Mouse (Mus musculus) MEL (cell line): ENCODE measurements around the gene Ston1. TPM values are rescaled to one million over a fixed set of nuclear protein-coding genes. Genes with fewer than 3 reads are reported as not detected.

Source experiments
- DNase-seq: peaks from one replicate; pipeline ENCODE4 v3.0.0; 2011; ENCODE audit warnings: low read depth, low spot score
- H3K27ac ChIP-seq: 2 replicates; pipeline ENCODE4 v1.5.1; 2012; ENCODE audit warnings: low read depth, mild to moderate bottlenecking, control low read depth, low read length, moderate library complexity; ENCODE audit not compliant: control insufficient read depth
- H3K27me3 ChIP-seq, 2 experiments: fragments of 150-350 bp in 1 of 2; sonication (generic) in 1 of 2; 2 replicates each; pipeline ENCODE4 v1.6.1; 2012; ENCODE audit warnings: low read length in 2 of 2, mild to moderate bottlenecking in 2 of 2, improper control_type of control experiment in 1 of 2, moderate library complexity in 1 of 2; ENCODE audit not compliant: insufficient read depth in 2 of 2, control insufficient read depth in 1 of 2
- H3K36me3 ChIP-seq, 2 experiments: 2 replicates each; pipeline ENCODE4 v1.6.1; 2012 to 2014; ENCODE audit warnings: low read length in 2 of 2, improper control_type of control experiment in 1 of 2, inconsistent platforms in 1 of 2, mild to moderate bottlenecking in 1 of 2; ENCODE audit not compliant: insufficient read depth in 2 of 2, control insufficient read depth in 1 of 2
- H3K4me1 ChIP-seq, 2 experiments: fragments of 150-350 bp in 1 of 2; sonication (generic) in 1 of 2; 2 replicates each; pipeline ENCODE4 v1.6.1; 2012; ENCODE audit warnings: low read length in 2 of 2, improper control_type of control experiment in 1 of 2, mild to moderate bottlenecking in 1 of 2; ENCODE audit not compliant: insufficient read depth in 2 of 2, control insufficient read depth in 1 of 2
- H3K4me3 ChIP-seq, 2 experiments: fragments of 150-350 bp in 1 of 2; sonication (generic) in 1 of 2; 2 replicates each; pipeline ENCODE4 v1.5.1; 2012; ENCODE audit warnings: low read depth in 2 of 2, low read length in 2 of 2, mild to moderate bottlenecking in 2 of 2, moderate library complexity in 2 of 2, control low read depth in 1 of 2, improper control_type of control experiment in 1 of 2; ENCODE audit not compliant: control insufficient read depth in 1 of 2, insufficient read depth in 1 of 2
- H3K79me2 ChIP-seq: 2 replicates; pipeline ENCODE4 v1.6.1; 2012; ENCODE audit warnings: mild to moderate bottlenecking, low read length, moderate library complexity; ENCODE audit not compliant: control insufficient read depth, poor library complexity, insufficient read depth
- H3K9ac ChIP-seq: 2 replicates; pipeline ENCODE4 v1.6.1; 2012; ENCODE audit warnings: low read depth, mild to moderate bottlenecking, control low read depth, low read length, moderate library complexity; ENCODE audit not compliant: control insufficient read depth, poor library complexity, severe bottlenecking
- H3K9me3 ChIP-seq: fragments of 150-350 bp; sonication (generic); replicated peaks from 2 replicates; pipeline ENCODE4 v1.6.1; 2012; ENCODE audit warnings: mild to moderate bottlenecking, low read length, improper control_type of control experiment, moderate library complexity; ENCODE audit not compliant: insufficient read depth
- CHD1 ChIP-seq: IDR thresholded peaks from 2 replicates; pipeline ENCODE4 v1.6.1; 2012; ENCODE audit warnings: low read depth, mild to moderate bottlenecking, inconsistent platforms, low read length, improper control_type of control experiment
- CHD2 ChIP-seq: IDR thresholded peaks from 2 replicates; pipeline ENCODE4 v1.6.1; 2011; ENCODE audit warnings: low read length, improper control_type of control experiment
- CTCF ChIP-seq, 3 experiments: IDR thresholded peaks in 2 of 3; conservative IDR thresholded peaks in 1 of 3; 2 replicates each; pipeline ENCODE4 v1.5.1; 2011 to 2012; ENCODE audit warnings: low read length in 3 of 3, low read depth in 2 of 3, mild to moderate bottlenecking in 2 of 3, improper control_type of control experiment in 1 of 3, inconsistent platforms in 1 of 3, mixed read lengths in 1 of 3, moderate library complexity in 1 of 3; ENCODE audit not compliant: control insufficient read depth in 1 of 3, insufficient read depth in 1 of 3, poor library complexity in 1 of 3, severe bottlenecking in 1 of 3
- ETS1 ChIP-seq: IDR thresholded peaks from 2 replicates; pipeline ENCODE4 v1.6.1; 2012; ENCODE audit warnings: low read depth, mild to moderate bottlenecking, inconsistent platforms, low read length, improper control_type of control experiment, moderate library complexity
- GABPA ChIP-seq: IDR thresholded peaks from 2 replicates; pipeline ENCODE4 v1.6.1; 2012; ENCODE audit warnings: low read depth, mild to moderate bottlenecking, inconsistent platforms, low read length, improper control_type of control experiment, moderate library complexity
- GATA1 ChIP-seq: IDR thresholded peaks from 2 replicates; pipeline ENCODE4 v1.6.1; 2011; ENCODE audit warnings: low read depth, low read length, improper control_type of control experiment
- HCFC1 ChIP-seq: IDR thresholded peaks from 2 replicates; pipeline ENCODE4 v1.6.1; 2012; ENCODE audit warnings: low read depth, mild to moderate bottlenecking, inconsistent platforms, low read length, improper control_type of control experiment, moderate library complexity
- MAX ChIP-seq: IDR thresholded peaks from 2 replicates; pipeline ENCODE4 v1.6.1; 2011; ENCODE audit warnings: low read length, improper control_type of control experiment
- MEF2A ChIP-seq: IDR thresholded peaks from 2 replicates; pipeline ENCODE4 v1.6.1; 2014; ENCODE audit warnings: low read depth, mild to moderate bottlenecking, inconsistent platforms, low read length, improper control_type of control experiment; ENCODE audit not compliant: poor library complexity, insufficient replicate concordance, severe bottlenecking; ENCODE audit errors: extremely low read depth
- MXI1 ChIP-seq: IDR thresholded peaks from 2 replicates; pipeline ENCODE4 v1.6.1; 2011; ENCODE audit warnings: mild to moderate bottlenecking, low read depth, low read length, improper control_type of control experiment
- MYB ChIP-seq: IDR thresholded peaks from 2 replicates; pipeline ENCODE4 v1.6.1; 2011; ENCODE audit warnings: mild to moderate bottlenecking, low read depth, low read length, improper control_type of control experiment
- POLR2AphosphoS2 ChIP-seq: IDR thresholded peaks from 2 replicates; pipeline ENCODE4 v1.6.1; 2011; ENCODE audit warnings: low read length, improper control_type of control experiment
- POLR2AphosphoS5 ChIP-seq: IDR thresholded peaks from 2 replicates; pipeline ENCODE4 v1.6.1; 2012; ENCODE audit warnings: low read depth, borderline replicate concordance, mild to moderate bottlenecking, inconsistent platforms, low read length, moderate library complexity, mixed read lengths
- RAD21 ChIP-seq: IDR thresholded peaks from 2 replicates; pipeline ENCODE4 v1.6.1; 2011; ENCODE audit warnings: mild to moderate bottlenecking, low read depth, low read length, improper control_type of control experiment
- RCOR1 ChIP-seq: IDR thresholded peaks from 2 replicates; pipeline ENCODE4 v1.6.1; 2012; ENCODE audit warnings: low read depth, mild to moderate bottlenecking, inconsistent platforms, low read length, improper control_type of control experiment
- SIN3A ChIP-seq: IDR thresholded peaks from 2 replicates; pipeline ENCODE4 v1.6.1; 2012; ENCODE audit warnings: low read length, improper control_type of control experiment, inconsistent platforms
- TBP ChIP-seq: IDR thresholded peaks from 2 replicates; pipeline ENCODE4 v1.8.0; 2011; ENCODE audit warnings: low read depth, low read length, improper control_type of control experiment
- USF2 ChIP-seq, 2 experiments: IDR thresholded peaks; 2 replicates each; pipeline ENCODE4 v1.6.1; 2011 to 2012; ENCODE audit warnings: improper control_type of control experiment in 2 of 2, low read length in 2 of 2, borderline replicate concordance in 1 of 2, inconsistent platforms in 1 of 2, low read depth in 1 of 2, mild to moderate bottlenecking in 1 of 2; ENCODE audit not compliant: insufficient read depth in 1 of 2
- polyA plus RNA-seq, 2 experiments: library from polyadenylated mRNA; stranded (reverse) in 1 of 2; unstranded in 1 of 2; fragments of >175 nt in 1 of 2; fragments of >200 nt in 1 of 2; gene quantifications; 2 replicates each; pipeline versions ENCODE4 v1.2.1 to v1.2.4; 2012; ENCODE audit warnings: low replicate concordance in 2 of 2, low read depth in 1 of 2; ENCODE audit not compliant: insufficient read length in 2 of 2, insufficient read depth in 1 of 2, missing spikeins in 1 of 2
- total RNA-seq: library from RNA; depleted of rRNA; stranded (reverse); fragments of 300-350 nt; gene quantifications from 2 replicates; pipeline ENCODE4 v1.2.3, GENCODE M21; 2012

The Ston1 gene
- total and polyA plus RNA-seq, 3 experiments, result 0.39 to 4.9 TPM; not detected in 1

DNA sequence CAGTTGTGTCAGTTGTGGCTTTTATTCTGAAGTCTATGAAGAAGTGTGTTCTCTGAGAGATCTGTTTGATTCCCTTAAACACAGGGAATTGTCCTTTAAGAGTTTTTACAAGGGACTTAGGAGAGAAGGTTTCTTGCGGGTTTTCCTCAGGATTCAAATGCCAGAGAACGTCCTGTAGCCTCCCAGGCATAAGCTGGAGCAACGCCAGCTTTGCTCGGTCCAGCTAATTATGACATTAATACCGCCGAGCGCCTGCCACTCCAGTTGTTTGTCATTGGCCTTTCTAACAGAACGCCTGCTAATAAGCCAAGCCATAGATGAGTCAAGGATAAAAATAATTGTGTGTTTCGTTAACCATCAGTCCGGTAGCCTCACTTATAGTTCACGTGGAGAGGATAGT, 90.7 kb downstream of the Ston1 start:
- no peaks in the 10 kb centered on the region for H3K79me2 ChIP-seq
- no peaks in the 10 kb centered on the region for H3K4me1 ChIP-seq
- no peaks in the 10 kb centered on the region for H3K27me3 ChIP-seq
- H3K4me3 ChIP-seq, result no peak overlapping the region
- no peaks in the 10 kb centered on the region for H3K9me3 ChIP-seq
- DNase-seq, result no peak
- no peak overlapping the region for H3K27ac ChIP-seq
- no peaks in the 10 kb centered on the region for H3K36me3 ChIP-seq
- TF ChIP-seq CTCF (IDR thresholded peaks at IDR 0.05 in 2 of 3, conservative IDR thresholded peaks at IDR 0.05 in 1 of 3; ENCODE audit: control insufficient read depth in 1 of 3, insufficient read depth in 1 of 3, low read depth in 2 of 3, low read length in 3 of 3, poor library complexity in 1 of 3, severe bottlenecking in 1 of 3) (no peak), RAD21 (no peak), HCFC1 (no peak), POLR2AphosphoS2 (no peak), POLR2AphosphoS5 (no peak), GATA1 (no peak), RCOR1 (no peak), CHD1 (no peak), GABPA (no peak), MYB (no peak), MEF2A (no peak), MXI1 (no peak), SIN3A (no peak), USF2 (IDR thresholded peaks at IDR 0.05; ENCODE audit: borderline replicate concordance in 1 of 2, insufficient read depth in 1 of 2, low read depth in 1 of 2, low read length in 2 of 2) (no peak), ETS1 (no peak), TBP (no peak), CHD2 (no peak), MAX (no peak)
- no peak overlapping the region for H3K9ac ChIP-seq

DNA sequence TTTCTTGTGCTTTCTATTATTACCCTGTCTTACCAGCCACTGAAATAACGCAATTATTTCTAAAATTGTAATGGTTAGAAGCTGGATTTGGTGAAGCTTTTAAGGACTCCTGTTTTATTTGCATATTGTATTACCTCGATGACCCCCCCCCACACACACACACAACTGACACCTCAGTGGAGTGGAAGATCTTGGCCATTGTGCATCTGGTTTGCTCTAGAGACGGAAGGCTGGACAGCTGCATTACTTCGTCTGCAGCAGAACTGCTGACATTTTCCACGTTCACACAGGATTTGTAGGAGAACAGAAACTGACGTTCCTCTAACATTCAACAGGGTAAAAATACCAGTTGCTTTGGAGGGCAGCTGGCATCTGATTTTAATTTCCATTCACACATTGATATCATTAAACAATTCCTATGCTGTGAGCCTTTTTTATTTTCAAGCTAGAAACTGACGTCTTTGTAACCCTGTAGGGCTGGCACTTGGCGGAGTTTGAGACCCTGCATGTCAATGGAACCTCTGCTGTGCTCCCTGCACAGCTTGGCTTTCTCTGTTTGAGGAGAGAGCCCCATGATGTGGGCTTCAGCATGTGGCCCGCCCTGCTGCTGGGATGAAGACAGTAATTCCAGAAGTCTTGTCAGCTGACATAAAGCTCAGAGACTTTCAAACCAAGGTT, 99.3 kb downstream of the Ston1 start:
- no peaks in the 10 kb centered on the region for H3K9me3 ChIP-seq
- no peaks in the 10 kb centered on the region for H3K36me3 ChIP-seq
- H3K4me3 ChIP-seq, result no peak overlapping the region
- no peaks in the 10 kb centered on the region for H3K79me2 ChIP-seq
- peaks cover 0 to 1% of the 10 kb centered on the region in 2 experiments; a peak in 1 of 4 replicates for H3K27me3 ChIP-seq
- TF ChIP-seq CHD1 (no peak), CTCF (IDR thresholded peaks at IDR 0.05 in 2 of 3, conservative IDR thresholded peaks at IDR 0.05 in 1 of 3; ENCODE audit: control insufficient read depth in 1 of 3, insufficient read depth in 1 of 3, low read depth in 2 of 3, low read length in 3 of 3, poor library complexity in 1 of 3, severe bottlenecking in 1 of 3) (no peak)
- TF ChIP-seq, all 39 proteins: peak for 0
- Histone ChIP-seq H3K27ac (no peak overlapping the region), H3K4me1 (no peaks in the 10 kb centered on the region), H3K9ac (no peak overlapping the region)
- no peak for DNase-seq
